Comparison of ENCODE assay signal across 26 mouse cellular contexts in the genomic region with DNA sequence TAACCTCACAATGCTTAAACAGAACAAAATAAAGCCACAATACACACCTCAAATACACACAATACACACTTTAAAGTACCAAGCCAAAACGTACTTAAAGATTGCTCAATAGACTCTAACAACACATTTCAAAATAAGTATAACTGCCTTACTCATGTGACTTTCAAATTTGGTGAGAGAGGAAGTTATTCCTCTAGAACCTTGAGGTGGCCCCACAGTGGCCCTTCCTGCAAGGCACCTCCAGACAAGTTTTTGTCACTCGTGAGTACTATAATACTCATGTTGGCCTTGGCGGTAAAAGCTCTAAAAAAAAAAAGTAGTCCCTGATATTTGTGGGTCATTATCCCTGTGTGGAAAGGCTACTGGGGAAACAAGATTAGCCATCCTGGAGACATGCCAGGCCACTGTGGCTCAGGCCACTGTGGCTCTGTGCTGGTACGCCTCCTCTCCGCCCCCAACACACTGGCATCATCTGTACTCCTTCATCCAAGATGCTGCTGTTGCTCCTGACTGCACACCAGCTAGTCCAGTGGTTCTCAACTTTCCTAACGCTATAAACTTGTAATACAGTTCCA.
DNase-seq lines count a peak whose midpoint lies in the region; TF ChIP-seq lines count a peak whose summit lies in the region.
"Had no signal": no experiment of that assay in that cellular context is flagged by ENCODE, and none has a peak within 500 bp of the region (broad histone marks: within the 10 kb centered on the region; RNA-seq: fewer than 3 reads in every experiment).

No protein-coding gene starts in this region.

- no peaks in the 10 kb centered on the region for H3K36me3 ChIP-seq in heart, embryonic 10.5 days
- no peaks in the 10 kb centered on the region for H3K36me3 ChIP-seq in heart, adult 2 months (ENCODE audit: control insufficient read depth, insufficient read depth, low read length)
- no peaks in the 10 kb centered on the region for H3K36me3 ChIP-seq in C2C12 (ENCODE audit: control insufficient read depth, insufficient read depth)
- no peaks in the 10 kb centered on the region for H3K36me3 ChIP-seq in megakaryocyte, embryonic 14.5 days (replicated peaks; ENCODE audit: low read length)
- H3K36me3 ChIP-seq: embryonic facial prominence, embryonic 15.5 days; hindbrain, embryonic 10.5 days; limb, embryonic 12.5 days; stomach, embryonic 15.5 days had no signal

- no peaks in the 10 kb centered on the region for H3K79me2 ChIP-seq in heart, adult 2 months (replicated peaks; ENCODE audit: control insufficient read depth, insufficient read depth, low read length)
- H3K79me2 ChIP-seq in C2C12 (ENCODE audit: control insufficient read depth, insufficient read depth) = no peaks in the 10 kb centered on the region

- intact Hi-C loops in heart, adult 2 months (cut with DNase I) = no loop called here

- H3K79me3 ChIP-seq in C2C12 (ENCODE audit: low read depth) = no peaks in the 10 kb centered on the region

- peak; percentile 38 for DNase-seq in heart, embryonic 10.5 days (ENCODE audit: low spot score)
- DNase-seq in heart, adult 2 months = no peak
- DNase-seq in MN1 (ENCODE audit: low spot score) = peak; percentile 48
- no peak for DNase-seq in thymus, postnatal 10 days (ENCODE audit: low spot score in 2 of 2)
- no peak for DNase-seq in thymus, postnatal 25 days
- DNase-seq: cerebellum, adult 18-20 months; embryo, embryonic 11 days; forebrain, postnatal 0 days; gastrocnemius, postnatal 25 days; kidney, postnatal 25 days; layer of hippocampus, postnatal 36 days; liver, postnatal 0 days; retina, postnatal 1 day; right cerebral cortex, postnatal 25 days; spleen, adult 18-20 months; thymus, postnatal 4 days had no signal

- no peaks in the 10 kb centered on the region for H3K9me3 ChIP-seq in heart, embryonic 10.5 days
- H3K9me3 ChIP-seq in megakaryocyte, embryonic 14.5 days = peaks cover 3% of the 10 kb centered on the region; the same call in 1 of the 2 replicates
- H3K9me3 ChIP-seq: embryonic facial prominence, embryonic 15.5 days; hindbrain, embryonic 10.5 days; limb, embryonic 12.5 days; midbrain, embryonic 15.5 days; neural tube, embryonic 13.5 days; stomach, embryonic 15.5 days had no signal

- 78% methylated on average over 6 of the region's 6 CpGs for WGBS in heart, embryonic 10.5 days
- 67% methylated on average over 6 of the region's 6 CpGs for WGBS in heart, adult 2 months

- H3K27me3 ChIP-seq in heart, embryonic 10.5 days (ENCODE audit: insufficient read depth, poor library complexity, severe bottlenecking) = peaks cover 24% of the 10 kb centered on the region
- H3K27me3 ChIP-seq in heart, adult 2 months (ENCODE audit: control insufficient read depth, insufficient read depth, low read length) = peaks cover 2% of the 10 kb centered on the region; the same call in 1 of the 2 replicates
- H3K27me3 ChIP-seq in C2C12 (ENCODE audit: control insufficient read depth, insufficient read depth, insufficient read length) = no peaks in the 10 kb centered on the region
- H3K27me3 ChIP-seq in megakaryocyte, embryonic 14.5 days (replicated peaks) = peaks cover 25% of the 10 kb centered on the region
- H3K27me3 ChIP-seq: embryonic facial prominence, embryonic 15.5 days; midbrain, embryonic 15.5 days; neural tube, embryonic 13.5 days had no signal

- no peak for TF ChIP-seq POLR2A in heart, adult 2 months (IDR thresholded peaks at IDR 0.05; ENCODE audit: insufficient read depth, low read depth, low read length)

- no peak overlapping the region for H3ac ChIP-seq in C2C12 (ENCODE audit: control insufficient read depth, insufficient read length, low read depth)

- no peak for TF ChIP-seq CTCF in heart, adult 2 months (IDR thresholded peaks at IDR 0.05)
- no peak for TF ChIP-seq CTCF in C2C12 (IDR thresholded peaks at IDR 0.05; ENCODE audit: control insufficient read depth, insufficient read depth, insufficient read length)

- peaks cover 8% of the 10 kb centered on the region for H3K4me1 ChIP-seq in heart, embryonic 10.5 days
- no peaks in the 10 kb centered on the region for H3K4me1 ChIP-seq in heart, adult 2 months (ENCODE audit: control insufficient read depth, insufficient read depth, low read length)
- H3K4me1 ChIP-seq in megakaryocyte, embryonic 14.5 days = peaks cover 26% of the 10 kb centered on the region
- H3K4me1 ChIP-seq: stomach, embryonic 15.5 days had no signal

- TF ChIP-seq EP300 in heart, adult 2 months (IDR thresholded peaks at IDR 0.05; ENCODE audit: insufficient read depth, low read depth, low read length) = no peak

- H3K9ac ChIP-seq in heart, adult 2 months (ENCODE audit: low read depth, low read length) = no peak overlapping the region
- H3K9ac ChIP-seq: embryonic facial prominence, embryonic 15.5 days; forebrain, postnatal 0 days; limb, embryonic 12.5 days; liver, postnatal 0 days; midbrain, embryonic 15.5 days; neural tube, embryonic 13.5 days; stomach, embryonic 15.5 days had no signal

- no peak overlapping the region for H3K4me3 ChIP-seq in heart, embryonic 10.5 days
- H3K4me3 ChIP-seq in heart, adult 2 months = no peak overlapping the region
- no peak overlapping the region for H3K4me3 ChIP-seq in C2C12 (ENCODE audit: insufficient read depth, poor library complexity, severe bottlenecking)
- peak overlapping the region; percentile 47 for H3K4me3 ChIP-seq in megakaryocyte, embryonic 14.5 days (replicated peaks)
- H3K4me3 ChIP-seq: embryonic facial prominence, embryonic 15.5 days; hindbrain, embryonic 10.5 days; limb, embryonic 12.5 days; midbrain, embryonic 15.5 days; myocyte; neural tube, embryonic 13.5 days; stomach, embryonic 15.5 days had no signal

- no peak overlapping the region for H3K27ac ChIP-seq in heart, embryonic 10.5 days
- H3K27ac ChIP-seq in heart, adult 2 months = no peak overlapping the region
- H3K27ac ChIP-seq: embryonic facial prominence, embryonic 15.5 days; hindbrain, embryonic 10.5 days; hindbrain, postnatal 0 days; limb, embryonic 12.5 days; midbrain, embryonic 15.5 days; neural tube, embryonic 13.5 days; stomach, embryonic 15.5 days had no signal

TF ChIP-seq in C2C12, 6 proteins besides CTCF, POLR2A, EP300 and RAD21:
- TF ChIP-seq MAX (IDR thresholded peaks at IDR 0.05) = no peak
- TF ChIP-seq MYOG (IDR thresholded peaks at IDR 0.05; ENCODE audit: control insufficient read depth, extremely low read depth, insufficient read length) = no peak
- no peak for TF ChIP-seq MYOD1 (IDR thresholded peaks at IDR 0.05; ENCODE audit: control insufficient read depth, insufficient read length, low read depth)
- no peak for TF ChIP-seq FOSL1 (IDR thresholded peaks at IDR 0.05; ENCODE audit: insufficient read depth, low read length, poor library complexity, severe bottlenecking)
- no peak for TF ChIP-seq USF1 (IDR thresholded peaks at IDR 0.05; ENCODE audit: low read depth)
- peak; percentile 4 for TF ChIP-seq CEBPB (IDR thresholded peaks at IDR 0.05; ENCODE audit: low read depth)

Comparison
In these comparisons a context has a peak if more than half of its experiments do, and no peak if none do; other contexts are left out.
1. DNase-seq: peak in heart, embryonic 10.5 days (single experiment) and MN1 (single experiment); none in heart, adult 2 months (0 of 2), thymus, postnatal 10 days (0 of 2) and thymus, postnatal 25 days (single experiment).